Mouse (Mus musculus) thymus, adult 18-20 months (tissue): ENCODE measurements around the gene Vstm4.

Experiments used
- DNase-seq, 2 experiments: peaks; one replicate each; pipeline ENCODE4 v3.0.0; 2022; ENCODE audit warnings: mixed read lengths in 2 of 2

The Vstm4 gene

DNA sequence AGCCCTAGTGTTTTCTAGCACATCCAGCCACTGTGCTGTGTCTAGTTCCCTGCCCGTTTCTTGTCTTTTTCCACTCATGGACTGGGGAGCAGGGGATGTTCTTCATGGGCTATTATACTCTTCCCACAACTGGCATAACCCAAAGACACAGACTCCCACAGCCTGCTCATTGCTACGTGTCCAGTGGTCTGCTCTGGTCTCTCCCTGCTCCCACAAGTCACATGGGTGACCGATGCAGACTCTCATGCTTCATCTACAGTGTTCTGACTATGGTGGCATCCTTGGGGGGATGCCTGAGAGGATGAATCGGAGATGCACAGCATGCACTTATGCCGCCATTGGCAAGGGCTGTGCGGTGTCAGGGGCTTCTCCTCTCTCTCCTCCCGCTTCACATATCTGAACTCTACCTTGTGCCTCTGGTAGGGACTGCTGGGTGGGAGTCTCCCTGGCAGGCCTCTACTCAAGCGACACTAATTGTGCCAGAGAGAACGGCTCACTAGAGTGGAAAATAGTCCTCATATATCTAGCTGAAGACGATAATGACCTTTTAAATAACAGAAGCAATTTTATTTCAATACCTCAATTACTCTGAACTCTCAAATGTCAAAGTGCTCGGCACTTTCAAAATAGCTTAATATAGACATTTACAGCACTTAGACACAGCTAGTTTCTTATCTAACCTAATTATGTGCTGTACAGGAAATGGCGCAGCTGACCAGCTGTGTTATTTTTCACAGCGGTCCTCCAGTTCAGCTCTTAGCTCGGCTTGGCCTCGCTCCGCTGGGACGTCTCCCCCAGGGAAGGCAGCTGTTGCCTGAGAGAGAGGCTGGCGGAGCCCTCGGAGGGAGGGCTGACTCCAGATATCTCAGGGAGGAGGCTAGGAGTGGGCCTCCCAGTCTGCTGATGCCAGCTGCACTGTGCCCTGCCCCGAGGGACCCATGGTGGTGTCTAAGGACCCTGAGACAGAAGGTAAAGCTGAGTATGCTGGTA lies 94.1 kb downstream of the Vstm4 start:
- DNase-seq, result no peak

DNA sequence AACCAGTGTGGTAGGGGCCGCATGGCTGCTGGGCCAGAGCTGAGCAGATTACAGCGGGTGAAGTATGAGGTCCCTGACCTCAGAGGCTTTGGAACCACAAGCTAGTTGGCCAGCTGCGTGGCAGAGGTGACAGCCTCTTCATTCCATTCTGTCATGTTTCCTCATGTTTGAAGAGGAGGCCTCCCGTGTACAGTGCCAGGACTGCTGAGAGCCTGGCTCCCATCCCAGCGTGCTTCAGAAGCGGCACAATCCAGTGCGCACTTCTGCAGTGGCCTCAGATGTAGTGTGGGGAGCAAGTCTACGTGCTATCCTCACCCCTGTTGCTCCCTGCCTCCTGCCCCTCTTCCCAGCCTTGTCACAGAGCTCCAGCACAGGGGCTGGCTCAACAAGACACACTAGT lies 99.9 kb downstream of the Vstm4 start:
- DNase-seq, result no peak

- no peak for DNase-seq
Observed at GRCm38 (mm10) chr14:32958671-32959070, 102.1 kb downstream of the Vstm4 start.

DNA sequence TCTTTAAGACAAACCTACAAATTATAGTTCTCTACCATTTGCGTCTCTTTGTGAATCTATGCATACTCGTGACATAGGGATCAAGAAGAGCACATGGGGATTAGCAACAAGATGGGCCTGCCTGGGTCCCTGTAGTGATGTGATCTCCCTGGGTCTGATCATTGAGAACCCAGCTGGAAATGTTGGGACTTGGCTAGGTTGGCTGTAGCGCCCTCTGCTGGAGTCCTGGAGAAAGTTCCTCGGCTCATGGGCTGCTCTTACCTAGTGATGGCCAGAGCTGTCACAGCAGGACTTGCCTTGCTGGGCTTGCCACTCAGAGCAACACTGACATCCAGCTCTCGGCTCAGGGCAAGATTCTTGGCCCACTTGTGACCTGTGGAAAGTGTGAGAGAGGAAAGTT lies 103.9 kb downstream of the Vstm4 start:
- DNase-seq, result no peak

- no peak for DNase-seq
Observed at GRCm38 (mm10) chr14:32964742-32965141, 108.2 kb downstream of the Vstm4 start.

DNA sequence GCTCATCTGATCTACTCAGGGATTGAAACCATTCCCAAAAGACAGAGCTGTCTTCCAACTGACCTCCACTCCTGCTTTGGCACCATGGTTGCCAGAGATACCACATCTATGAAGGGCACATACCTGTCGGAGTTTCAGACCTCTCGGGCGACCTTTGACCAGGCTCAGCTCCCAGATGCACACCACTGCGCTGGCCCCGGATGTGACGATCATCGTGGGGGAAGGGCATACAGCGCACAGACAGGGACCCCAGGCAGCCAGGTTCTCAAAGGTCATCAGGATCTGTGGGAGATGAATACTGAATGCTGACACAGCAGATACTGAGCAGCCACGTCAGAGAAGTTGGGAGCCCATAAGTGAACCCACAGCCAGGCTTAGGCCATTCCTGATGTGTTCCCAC lies 114.1 kb downstream of the Vstm4 start:
- DNase-seq, result no peak

- DNase-seq, result no peak
Observed at GRCm38 (mm10) chr14:32984176-32984738, 127.7 kb downstream of the Vstm4 start.

- no peak for DNase-seq
Observed at GRCm38 (mm10) chr14:32986659-32987058, 130.1 kb downstream of the Vstm4 start.
